Mouse (Mus musculus) MEL (cell line): ENCODE data around the gene Sun2. TPM values are rescaled to one million over a fixed set of nuclear protein-coding genes. Genes with fewer than 3 reads are reported as not detected.

Experiments used
- DNase-seq: peaks from one replicate; pipeline ENCODE4 v3.0.0; 2011; ENCODE audit warnings: low read depth, low spot score
- H3K27ac ChIP-seq: 2 replicates; pipeline ENCODE4 v1.5.1; 2012; ENCODE audit warnings: low read depth, mild to moderate bottlenecking, control low read depth, low read length, moderate library complexity; ENCODE audit not compliant: control insufficient read depth
- H3K27me3 ChIP-seq, 2 experiments: fragments of 150-350 bp in 1 of 2; sonication (generic) in 1 of 2; 2 replicates each; pipeline ENCODE4 v1.6.1; 2012; ENCODE audit warnings: low read length in 2 of 2, mild to moderate bottlenecking in 2 of 2, improper control_type of control experiment in 1 of 2, moderate library complexity in 1 of 2; ENCODE audit not compliant: insufficient read depth in 2 of 2, control insufficient read depth in 1 of 2
- H3K36me3 ChIP-seq, 2 experiments: 2 replicates each; pipeline ENCODE4 v1.6.1; 2012 to 2014; ENCODE audit warnings: low read length in 2 of 2, improper control_type of control experiment in 1 of 2, inconsistent platforms in 1 of 2, mild to moderate bottlenecking in 1 of 2; ENCODE audit not compliant: insufficient read depth in 2 of 2, control insufficient read depth in 1 of 2
- H3K4me1 ChIP-seq, 2 experiments: fragments of 150-350 bp in 1 of 2; sonication (generic) in 1 of 2; 2 replicates each; pipeline ENCODE4 v1.6.1; 2012; ENCODE audit warnings: low read length in 2 of 2, improper control_type of control experiment in 1 of 2, mild to moderate bottlenecking in 1 of 2; ENCODE audit not compliant: insufficient read depth in 2 of 2, control insufficient read depth in 1 of 2
- H3K4me3 ChIP-seq, 2 experiments: fragments of 150-350 bp in 1 of 2; sonication (generic) in 1 of 2; 2 replicates each; pipeline ENCODE4 v1.5.1; 2012; ENCODE audit warnings: low read depth in 2 of 2, low read length in 2 of 2, mild to moderate bottlenecking in 2 of 2, moderate library complexity in 2 of 2, control low read depth in 1 of 2, improper control_type of control experiment in 1 of 2; ENCODE audit not compliant: control insufficient read depth in 1 of 2, insufficient read depth in 1 of 2
- H3K79me2 ChIP-seq: 2 replicates; pipeline ENCODE4 v1.6.1; 2012; ENCODE audit warnings: mild to moderate bottlenecking, low read length, moderate library complexity; ENCODE audit not compliant: control insufficient read depth, poor library complexity, insufficient read depth
- H3K9ac ChIP-seq: 2 replicates; pipeline ENCODE4 v1.6.1; 2012; ENCODE audit warnings: low read depth, mild to moderate bottlenecking, control low read depth, low read length, moderate library complexity; ENCODE audit not compliant: control insufficient read depth, poor library complexity, severe bottlenecking
- H3K9me3 ChIP-seq: fragments of 150-350 bp; sonication (generic); replicated peaks from 2 replicates; pipeline ENCODE4 v1.6.1; 2012; ENCODE audit warnings: mild to moderate bottlenecking, low read length, improper control_type of control experiment, moderate library complexity; ENCODE audit not compliant: insufficient read depth
- BHLHE40 ChIP-seq: IDR thresholded peaks from 2 replicates; pipeline ENCODE4 v1.6.1; 2012; ENCODE audit warnings: low read depth, mild to moderate bottlenecking, inconsistent platforms, low read length, improper control_type of control experiment, borderline replicate concordance
- CHD1 ChIP-seq: IDR thresholded peaks from 2 replicates; pipeline ENCODE4 v1.6.1; 2012; ENCODE audit warnings: low read depth, mild to moderate bottlenecking, inconsistent platforms, low read length, improper control_type of control experiment
- CHD2 ChIP-seq: IDR thresholded peaks from 2 replicates; pipeline ENCODE4 v1.6.1; 2011; ENCODE audit warnings: low read length, improper control_type of control experiment
- E2F4 ChIP-seq: IDR thresholded peaks from 2 replicates; pipeline ENCODE4 v1.6.1; 2011; ENCODE audit warnings: low read depth, low read length, improper control_type of control experiment, borderline replicate concordance
- EP300 ChIP-seq, 2 experiments: IDR thresholded peaks; 2 replicates each; pipeline ENCODE4 v1.6.1; 2011; ENCODE audit warnings: improper control_type of control experiment in 2 of 2, low read length in 2 of 2, low read depth in 1 of 2, mild to moderate bottlenecking in 1 of 2
- GATA1 ChIP-seq: IDR thresholded peaks from 2 replicates; pipeline ENCODE4 v1.6.1; 2011; ENCODE audit warnings: low read depth, low read length, improper control_type of control experiment
- KAT2A ChIP-seq: conservative IDR thresholded peaks from 2 replicates; pipeline ENCODE4 v1.6.1; 2012; ENCODE audit warnings: low read depth, low read length, improper control_type of control experiment, inconsistent platforms
- MAX ChIP-seq: IDR thresholded peaks from 2 replicates; pipeline ENCODE4 v1.6.1; 2011; ENCODE audit warnings: low read length, improper control_type of control experiment
- MAZ ChIP-seq: IDR thresholded peaks from 2 replicates; pipeline ENCODE4 v1.6.1; 2012; ENCODE audit warnings: low read depth, mild to moderate bottlenecking, inconsistent platforms, low read length, improper control_type of control experiment
- MXI1 ChIP-seq: IDR thresholded peaks from 2 replicates; pipeline ENCODE4 v1.6.1; 2011; ENCODE audit warnings: mild to moderate bottlenecking, low read depth, low read length, improper control_type of control experiment
- MYB ChIP-seq: IDR thresholded peaks from 2 replicates; pipeline ENCODE4 v1.6.1; 2011; ENCODE audit warnings: mild to moderate bottlenecking, low read depth, low read length, improper control_type of control experiment
- NRF1 ChIP-seq: IDR thresholded peaks from 2 replicates; pipeline ENCODE4 v1.6.1; 2014; ENCODE audit warnings: low read depth, mild to moderate bottlenecking, inconsistent platforms, low read length, improper control_type of control experiment, moderate library complexity; ENCODE audit not compliant: poor library complexity, insufficient read depth, severe bottlenecking
- POLR2A ChIP-seq, 2 experiments: IDR thresholded peaks; 2 replicates each; pipeline ENCODE4 v1.6.1; 2011 to 2012; ENCODE audit warnings: low read length in 2 of 2, mild to moderate bottlenecking in 2 of 2, control low read depth in 1 of 2, improper control_type of control experiment in 1 of 2, low read depth in 1 of 2, moderate library complexity in 1 of 2; ENCODE audit not compliant: control insufficient read depth in 1 of 2, insufficient read depth in 1 of 2, poor library complexity in 1 of 2
- POLR2AphosphoS2 ChIP-seq: IDR thresholded peaks from 2 replicates; pipeline ENCODE4 v1.6.1; 2011; ENCODE audit warnings: low read length, improper control_type of control experiment
- RAD21 ChIP-seq: IDR thresholded peaks from 2 replicates; pipeline ENCODE4 v1.6.1; 2011; ENCODE audit warnings: mild to moderate bottlenecking, low read depth, low read length, improper control_type of control experiment
- RCOR1 ChIP-seq: IDR thresholded peaks from 2 replicates; pipeline ENCODE4 v1.6.1; 2012; ENCODE audit warnings: low read depth, mild to moderate bottlenecking, inconsistent platforms, low read length, improper control_type of control experiment
- SIN3A ChIP-seq: IDR thresholded peaks from 2 replicates; pipeline ENCODE4 v1.6.1; 2012; ENCODE audit warnings: low read length, improper control_type of control experiment, inconsistent platforms
- SMC3 ChIP-seq: IDR thresholded peaks from 2 replicates; pipeline ENCODE4 v1.6.1; 2011; ENCODE audit warnings: low read depth, low read length, improper control_type of control experiment
- TBP ChIP-seq: IDR thresholded peaks from 2 replicates; pipeline ENCODE4 v1.8.0; 2011; ENCODE audit warnings: low read depth, low read length, improper control_type of control experiment
- UBTF ChIP-seq: IDR thresholded peaks from 2 replicates; pipeline ENCODE4 v1.6.1; 2012; ENCODE audit warnings: low read depth, mild to moderate bottlenecking, inconsistent platforms, low read length, improper control_type of control experiment, moderate library complexity, borderline replicate concordance; ENCODE audit not compliant: insufficient read depth
- USF1 ChIP-seq: IDR thresholded peaks from 2 replicates; pipeline ENCODE4 v1.6.1; 2014; ENCODE audit warnings: low read depth, mild to moderate bottlenecking, inconsistent platforms, low read length, improper control_type of control experiment, moderate library complexity
- USF2 ChIP-seq, 2 experiments: IDR thresholded peaks; 2 replicates each; pipeline ENCODE4 v1.6.1; 2011 to 2012; ENCODE audit warnings: improper control_type of control experiment in 2 of 2, low read length in 2 of 2, borderline replicate concordance in 1 of 2, inconsistent platforms in 1 of 2, low read depth in 1 of 2, mild to moderate bottlenecking in 1 of 2; ENCODE audit not compliant: insufficient read depth in 1 of 2
- ZC3H11A ChIP-seq: IDR thresholded peaks from 2 replicates; pipeline ENCODE4 v1.6.1; 2012; ENCODE audit warnings: low read depth, mild to moderate bottlenecking, inconsistent platforms, low read length, improper control_type of control experiment
- polyA plus RNA-seq, 2 experiments: library from polyadenylated mRNA; stranded (reverse) in 1 of 2; unstranded in 1 of 2; fragments of >175 nt in 1 of 2; fragments of >200 nt in 1 of 2; gene quantifications; 2 replicates each; pipeline versions ENCODE4 v1.2.1 to v1.2.4; 2012; ENCODE audit warnings: low replicate concordance in 2 of 2, low read depth in 1 of 2; ENCODE audit not compliant: insufficient read length in 2 of 2, insufficient read depth in 1 of 2, missing spikeins in 1 of 2
- total RNA-seq: library from RNA; depleted of rRNA; stranded (reverse); fragments of 300-350 nt; gene quantifications from 2 replicates; pipeline ENCODE4 v1.2.3, GENCODE M21; 2012

Gene Sun2
- total and polyA plus RNA-seq, 3 experiments: 4.3 to 10.6 TPM; not detected in 1

GRCm38 (mm10) chr15:79692334-79692733, 50.0 kb downstream of the Sun2 start:
- no peaks in the 10 kb centered on the region for H3K27me3 ChIP-seq
- no peak for DNase-seq
- peaks cover 48% of the 10 kb centered on the region for H3K79me2 ChIP-seq
- no peak for TF ChIP-seq POLR2AphosphoS2
- TF ChIP-seq MYB: no peak
- TF ChIP-seq POLR2A (IDR thresholded peaks at IDR 0.05; ENCODE audit: control insufficient read depth in 1 of 2, insufficient read depth in 1 of 2, low read depth in 1 of 2, low read length in 2 of 2, poor library complexity in 1 of 2): no peak
- no peak for TF ChIP-seq UBTF
- no peak for TF ChIP-seq BHLHE40
- 0 out of 2 replicates have a peak, but pooled peaks have one; percentile 6 for TF ChIP-seq GATA1
- peak; percentile 62; the same call in 1 of the 2 replicates for TF ChIP-seq TBP
- TF ChIP-seq RAD21: no peak
- no peak overlapping the region for H3K4me3 ChIP-seq
- no peaks in the 10 kb centered on the region for H3K9me3 ChIP-seq
- H3K27ac ChIP-seq: no peak overlapping the region
- peaks cover 0 to 43% of the 10 kb centered on the region in 2 experiments; a peak in 3 of 4 replicates for H3K36me3 ChIP-seq
- no peak overlapping the region for H3K9ac ChIP-seq
- H3K4me1 ChIP-seq: peaks cover 8 to 31% of the 10 kb centered on the region in 2 experiments

- peak; percentile 44 for DNase-seq
- H3K9me3 ChIP-seq: no peaks in the 10 kb centered on the region
- peak overlapping the region; percentile 96 for H3K9ac ChIP-seq
- peaks cover 0 to 45% of the 10 kb centered on the region in 2 experiments; a peak in 3 of 4 replicates for H3K36me3 ChIP-seq
- peak overlapping the region; percentile 66 for H3K27ac ChIP-seq
- TF ChIP-seq SMC3: no peak
- peak; percentile 66; the same call in 1 of the 2 replicates for TF ChIP-seq MXI1
- TF ChIP-seq GATA1: no peak
- peak; percentile 43; the same call in 1 of the 2 replicates for TF ChIP-seq SIN3A
- TF ChIP-seq POLR2A (IDR thresholded peaks at IDR 0.05; ENCODE audit: control insufficient read depth in 1 of 2, insufficient read depth in 1 of 2, low read depth in 1 of 2, low read length in 2 of 2, poor library complexity in 1 of 2): 0 out of 4 replicates have a peak, but pooled peaks of 1 of the 2 experiments have one; percentile 7
- TF ChIP-seq, all 39 proteins: peak for 3
- Histone ChIP-seq H3K27me3 (no peaks in the 10 kb centered on the region), H3K79me2 (peaks cover 56% of the 10 kb centered on the region), H3K4me1 (peaks cover 8 to 34% of the 10 kb centered on the region in 2 experiments), H3K4me3 (peak overlapping the region; percentile 82 to 87)
These were observed 51.3 kb downstream of the Sun2 start for GRCm38 (mm10) chr15:79691023-79691508.

GRCm38 (mm10) chr15:79690426-79691022, 51.8 kb downstream of the Sun2 start, which contains the start of gene Gtpbp1:
Gene Gtpbp1, plus strand, starts transcription at chr15:79690845.
- H3K27me3 ChIP-seq: no peaks in the 10 kb centered on the region
- DNase-seq: peak; percentile 100
- H3K4me1 ChIP-seq: peaks cover 8 to 34% of the 10 kb centered on the region in 2 experiments
- TF ChIP-seq MAX (peak; percentile 86), ZC3H11A (no peak), NRF1 (no peak), KAT2A (no peak; the same call in 1 of the 2 replicates), EP300 (IDR thresholded peaks at IDR 0.05; ENCODE audit: low read depth in 1 of 2, low read length in 2 of 2) (no peak), E2F4 (peak; percentile 90; the same call in 1 of the 2 replicates), MAZ (peak; percentile 52; the same call in 1 of the 2 replicates), CHD2 (peak; percentile 85), CHD1 (no peak), RAD21 (no peak), USF2 (IDR thresholded peaks at IDR 0.05; ENCODE audit: borderline replicate concordance in 1 of 2, insufficient read depth in 1 of 2, low read depth in 1 of 2, low read length in 2 of 2) (no peak), UBTF (no peak), SMC3 (no peak), USF1 (no peak), RCOR1 (no peak), BHLHE40 (0 out of 2 replicates have a peak, but pooled peaks have one; percentile 35)

More at GRCm38 (mm10) chr15:79690426-79691022, 51.8 kb downstream of the Sun2 start, which contains the start of gene Gtpbp1:
- Histone ChIP-seq H3K9me3 (no peaks in the 10 kb centered on the region), H3K27ac (peak within 1 kb of the TSS; percentile 73), H3K36me3 (peaks cover 0 to 42% of the 10 kb centered on the region in 2 experiments; a peak in 2 of 4 replicates), H3K9ac (peak within 1 kb of the TSS; percentile 96), H3K79me2 (peaks cover 61% of the 10 kb centered on the region), H3K4me3 (peak within 1 kb of the TSS; percentile 82 to 87)
